Mouse (Mus musculus): ENCODE measurements around the gene Nelfa. TPM values are rescaled to one million over a fixed set of nuclear protein-coding genes. Genes with fewer than 3 reads are reported as not detected.

Nelfa gene
- polyA plus RNA-seq, 1 experiment from 2014 or later, result 44.3 TPM

GRCm38 (mm10) chr5:33938448-33938847 is 2.2 kb upstream of the Nelfa start:
- H3K4me2 ChIP-seq, result no peak overlapping the region
- no peaks in the 10 kb centered on the region for H3K9me3 ChIP-seq
- H3K4me3 ChIP-seq, result no peak overlapping the region
- no peak overlapping the region for H3K9ac ChIP-seq
- H3K27ac ChIP-seq (replicated peaks), result no peak overlapping the region
- WGBS, result 93% methylated on average over 3 of the region's 3 CpGs
- no peak for ATAC-seq (ENCODE audit: low FRiP score, low read depth)
- no peaks in the 10 kb centered on the region for H3K27me3 ChIP-seq
- H3K36me3 ChIP-seq, result 0 out of 2 replicates have a peak, but pooled peaks cover 3% of the 10 kb centered on the region
- peaks cover 27% of the 10 kb centered on the region for H3K4me1 ChIP-seq (replicated peaks)

GRCm38 (mm10) chr5:33937230-33937629 is 1.0 kb upstream of the Nelfa start:
- 0 out of 2 replicates have a peak, but pooled peaks cover 3% of the 10 kb centered on the region for H3K36me3 ChIP-seq
- WGBS, result 96% methylated on average over 2 of the region's 2 CpGs
- no peaks in the 10 kb centered on the region for H3K27me3 ChIP-seq
- H3K4me1 ChIP-seq (replicated peaks), result peaks cover 28% of the 10 kb centered on the region
- peak overlapping the region; percentile 62 for H3K4me2 ChIP-seq
- H3K9ac ChIP-seq, result 0 out of 2 replicates have a peak overlapping the region, but pooled peaks have one; percentile 55
- ATAC-seq (ENCODE audit: low FRiP score, low read depth), result no peak
- H3K9me3 ChIP-seq, result no peaks in the 10 kb centered on the region
- no peak overlapping the region for H3K27ac ChIP-seq (replicated peaks)
- no peak overlapping the region for H3K4me3 ChIP-seq

- H3K27ac ChIP-seq (replicated peaks), result peak overlapping the region; percentile 96
- peak overlapping the region; percentile 95 for H3K4me3 ChIP-seq
- H3K9ac ChIP-seq, result peak overlapping the region; percentile 86
- WGBS, result under 1% methylated on average over 39 of the region's 39 CpGs
- H3K4me1 ChIP-seq (replicated peaks), result peaks cover 28% of the 10 kb centered on the region
- H3K4me2 ChIP-seq, result peak overlapping the region; percentile 63
- peak; percentile 71 for ATAC-seq (ENCODE audit: low FRiP score, low read depth)
- H3K27me3 ChIP-seq, result no peaks in the 10 kb centered on the region
- no peaks in the 10 kb centered on the region for H3K9me3 ChIP-seq
- 0 out of 2 replicates have a peak, but pooled peaks cover 3% of the 10 kb centered on the region for H3K36me3 ChIP-seq
These were observed 507 bp downstream of the Nelfa start for GRCm38 (mm10) chr5:33935700-33936111.

- Histone ChIP-seq H3K27me3 (no peaks in the 10 kb centered on the region), H3K4me1 (replicated peaks) (peaks cover 28% of the 10 kb centered on the region), H3K27ac (replicated peaks) (no peak overlapping the region), H3K4me3 (peak overlapping the region; percentile 95), H3K9me3 (no peaks in the 10 kb centered on the region), H3K9ac (no peak overlapping the region), H3K36me3 (0 out of 2 replicates have a peak, but pooled peaks cover 8% of the 10 kb centered on the region), H3K4me2 (peak overlapping the region; percentile 63)
- 76% methylated on average over 7 of the region's 7 CpGs for WGBS
- ATAC-seq (ENCODE audit: low FRiP score, low read depth), result no peak
These were observed 1.3 kb downstream of the Nelfa start for GRCm38 (mm10) chr5:33934877-33935276.

GRCm38 (mm10) chr5:33934081-33934480 is 2.1 kb downstream of the Nelfa start:
- Histone ChIP-seq H3K9ac (no peak overlapping the region), H3K4me3 (no peak overlapping the region), H3K4me2 (peak overlapping the region; percentile 63), H3K4me1 (replicated peaks) (peaks cover 28% of the 10 kb centered on the region), H3K27me3 (no peaks in the 10 kb centered on the region), H3K27ac (replicated peaks) (no peak overlapping the region), H3K36me3 (peaks cover 15% of the 10 kb centered on the region; the same call in 1 of the 2 replicates), H3K9me3 (no peaks in the 10 kb centered on the region)
- WGBS, result 93% methylated on average over 2 of the region's 2 CpGs
- ATAC-seq (ENCODE audit: low FRiP score, low read depth), result no peak

- Histone ChIP-seq H3K9ac (no peak overlapping the region), H3K27me3 (no peaks in the 10 kb centered on the region)
- WGBS, result 84% methylated on average over 2 of the region's 2 CpGs
These were observed 3.8 kb downstream of the Nelfa start for GRCm38 (mm10) chr5:33932413-33932812.

GRCm38 (mm10) chr5:33926170-33926569 is 10.0 kb downstream of the Nelfa start:
- no peak for ATAC-seq (ENCODE audit: low FRiP score, low read depth)
- Histone ChIP-seq H3K4me3 (no peak overlapping the region), H3K9me3 (no peaks in the 10 kb centered on the region), H3K4me1 (replicated peaks) (no peaks in the 10 kb centered on the region), H3K36me3 (peaks cover 31% of the 10 kb centered on the region), H3K9ac (no peak overlapping the region), H3K4me2 (no peak overlapping the region), H3K27ac (replicated peaks) (no peak overlapping the region), H3K27me3 (no peaks in the 10 kb centered on the region)

More at GRCm38 (mm10) chr5:33932413-33932812, 3.8 kb downstream of the Nelfa start:
- Histone ChIP-seq H3K36me3 (peaks cover 21% of the 10 kb centered on the region; the same call in 1 of the 2 replicates), H3K4me2 (no peak overlapping the region), H3K27ac (replicated peaks) (no peak overlapping the region), H3K9me3 (no peaks in the 10 kb centered on the region), H3K4me3 (no peak overlapping the region), H3K4me1 (replicated peaks) (peaks cover 28% of the 10 kb centered on the region)
- ATAC-seq (ENCODE audit: low FRiP score, low read depth), result no peak

GRCm38 (mm10) chr5:33922566-33922965 is 13.6 kb downstream of the Nelfa start:
- H3K4me2 ChIP-seq, result no peak overlapping the region
- no peaks in the 10 kb centered on the region for H3K4me1 ChIP-seq (replicated peaks)
- peaks cover 41% of the 10 kb centered on the region for H3K36me3 ChIP-seq
- H3K9me3 ChIP-seq, result no peaks in the 10 kb centered on the region
- no peak overlapping the region for H3K27ac ChIP-seq (replicated peaks)
- no peak for ATAC-seq (ENCODE audit: low FRiP score, low read depth)
- WGBS, result 33% methylated on average over 2 of the region's 2 CpGs
- no peaks in the 10 kb centered on the region for H3K27me3 ChIP-seq
- H3K9ac ChIP-seq, result no peak overlapping the region
- H3K4me3 ChIP-seq, result no peak overlapping the region

- no peak for ATAC-seq (ENCODE audit: low FRiP score, low read depth)
- Histone ChIP-seq H3K9ac (no peak overlapping the region), H3K4me2 (no peak overlapping the region), H3K4me3 (no peak overlapping the region), H3K27me3 (no peaks in the 10 kb centered on the region), H3K4me1 (replicated peaks) (no peaks in the 10 kb centered on the region), H3K36me3 (peaks cover 44% of the 10 kb centered on the region), H3K9me3 (no peaks in the 10 kb centered on the region), H3K27ac (replicated peaks) (no peak overlapping the region)
- 79% methylated on average over 7 of the region's 7 CpGs for WGBS
These were observed 14.6 kb downstream of the Nelfa start for GRCm38 (mm10) chr5:33921486-33922235.

- H3K4me2 ChIP-seq, result no peak overlapping the region
- no peak for ATAC-seq (ENCODE audit: low FRiP score, low read depth)
- no peaks in the 10 kb centered on the region for H3K4me1 ChIP-seq (replicated peaks)
- H3K27me3 ChIP-seq, result no peaks in the 10 kb centered on the region
- 84% methylated on average over 4 of the region's 4 CpGs for WGBS
- H3K9ac ChIP-seq, result no peak overlapping the region
- peaks cover 46% of the 10 kb centered on the region for H3K36me3 ChIP-seq
- no peaks in the 10 kb centered on the region for H3K9me3 ChIP-seq
- no peak overlapping the region for H3K27ac ChIP-seq (replicated peaks)
- H3K4me3 ChIP-seq, result no peak overlapping the region
These were observed 15.3 kb downstream of the Nelfa start for GRCm38 (mm10) chr5:33920924-33921323.

- Histone ChIP-seq H3K36me3 (peaks cover 54% of the 10 kb centered on the region), H3K9me3 (no peaks in the 10 kb centered on the region), H3K27me3 (no peaks in the 10 kb centered on the region), H3K4me2 (no peak overlapping the region), H3K4me3 (no peak overlapping the region), H3K27ac (replicated peaks) (no peak overlapping the region), H3K4me1 (replicated peaks) (no peaks in the 10 kb centered on the region), H3K9ac (no peak overlapping the region)
- ATAC-seq (ENCODE audit: low FRiP score, low read depth), result no peak
- WGBS, result 93% methylated on average over 2 of the region's 2 CpGs
These were observed 16.2 kb downstream of the Nelfa start for GRCm38 (mm10) chr5:33920037-33920436.

GRCm38 (mm10) chr5:33919466-33919865 is 16.7 kb downstream of the Nelfa start:
- ATAC-seq (ENCODE audit: low FRiP score, low read depth), result no peak
- H3K36me3 ChIP-seq, result peaks cover 54% of the 10 kb centered on the region
- WGBS, result 92% methylated on average over 1 of the region's 1 CpGs
- H3K9me3 ChIP-seq, result no peaks in the 10 kb centered on the region
- H3K4me1 ChIP-seq (replicated peaks), result no peaks in the 10 kb centered on the region
- no peak overlapping the region for H3K4me3 ChIP-seq
- no peaks in the 10 kb centered on the region for H3K27me3 ChIP-seq
- H3K27ac ChIP-seq (replicated peaks), result no peak overlapping the region
- H3K9ac ChIP-seq, result no peak overlapping the region
- no peak overlapping the region for H3K4me2 ChIP-seq
